Mouse (Mus musculus) MEL (cell line): Measurements from ENCODE around the gene Smurf2. TPM values are rescaled to one million over a fixed set of nuclear protein-coding genes. Genes with fewer than 3 reads are reported as not detected.

Source experiments
- DNase-seq: peaks from one replicate; pipeline ENCODE4 v3.0.0; 2011; ENCODE audit warnings: low read depth, low spot score
- H3K27ac ChIP-seq: 2 replicates; pipeline ENCODE4 v1.5.1; 2012; ENCODE audit warnings: low read depth, mild to moderate bottlenecking, control low read depth, low read length, moderate library complexity; ENCODE audit not compliant: control insufficient read depth
- H3K27me3 ChIP-seq, 2 experiments: fragments of 150-350 bp in 1 of 2; sonication (generic) in 1 of 2; 2 replicates each; pipeline ENCODE4 v1.6.1; 2012; ENCODE audit warnings: low read length in 2 of 2, mild to moderate bottlenecking in 2 of 2, improper control_type of control experiment in 1 of 2, moderate library complexity in 1 of 2; ENCODE audit not compliant: insufficient read depth in 2 of 2, control insufficient read depth in 1 of 2
- H3K36me3 ChIP-seq, 2 experiments: 2 replicates each; pipeline ENCODE4 v1.6.1; 2012 to 2014; ENCODE audit warnings: low read length in 2 of 2, improper control_type of control experiment in 1 of 2, inconsistent platforms in 1 of 2, mild to moderate bottlenecking in 1 of 2; ENCODE audit not compliant: insufficient read depth in 2 of 2, control insufficient read depth in 1 of 2
- H3K4me1 ChIP-seq, 2 experiments: fragments of 150-350 bp in 1 of 2; sonication (generic) in 1 of 2; 2 replicates each; pipeline ENCODE4 v1.6.1; 2012; ENCODE audit warnings: low read length in 2 of 2, improper control_type of control experiment in 1 of 2, mild to moderate bottlenecking in 1 of 2; ENCODE audit not compliant: insufficient read depth in 2 of 2, control insufficient read depth in 1 of 2
- H3K4me3 ChIP-seq, 2 experiments: fragments of 150-350 bp in 1 of 2; sonication (generic) in 1 of 2; 2 replicates each; pipeline ENCODE4 v1.5.1; 2012; ENCODE audit warnings: low read depth in 2 of 2, low read length in 2 of 2, mild to moderate bottlenecking in 2 of 2, moderate library complexity in 2 of 2, control low read depth in 1 of 2, improper control_type of control experiment in 1 of 2; ENCODE audit not compliant: control insufficient read depth in 1 of 2, insufficient read depth in 1 of 2
- H3K79me2 ChIP-seq: 2 replicates; pipeline ENCODE4 v1.6.1; 2012; ENCODE audit warnings: mild to moderate bottlenecking, low read length, moderate library complexity; ENCODE audit not compliant: control insufficient read depth, poor library complexity, insufficient read depth
- H3K9ac ChIP-seq: 2 replicates; pipeline ENCODE4 v1.6.1; 2012; ENCODE audit warnings: low read depth, mild to moderate bottlenecking, control low read depth, low read length, moderate library complexity; ENCODE audit not compliant: control insufficient read depth, poor library complexity, severe bottlenecking
- H3K9me3 ChIP-seq: fragments of 150-350 bp; sonication (generic); replicated peaks from 2 replicates; pipeline ENCODE4 v1.6.1; 2012; ENCODE audit warnings: mild to moderate bottlenecking, low read length, improper control_type of control experiment, moderate library complexity; ENCODE audit not compliant: insufficient read depth
- BHLHE40 ChIP-seq: IDR thresholded peaks from 2 replicates; pipeline ENCODE4 v1.6.1; 2012; ENCODE audit warnings: low read depth, mild to moderate bottlenecking, inconsistent platforms, low read length, improper control_type of control experiment, borderline replicate concordance
- CHD1 ChIP-seq: IDR thresholded peaks from 2 replicates; pipeline ENCODE4 v1.6.1; 2012; ENCODE audit warnings: low read depth, mild to moderate bottlenecking, inconsistent platforms, low read length, improper control_type of control experiment
- E2F4 ChIP-seq: IDR thresholded peaks from 2 replicates; pipeline ENCODE4 v1.6.1; 2011; ENCODE audit warnings: low read depth, low read length, improper control_type of control experiment, borderline replicate concordance
- EP300 ChIP-seq, 2 experiments: IDR thresholded peaks; 2 replicates each; pipeline ENCODE4 v1.6.1; 2011; ENCODE audit warnings: improper control_type of control experiment in 2 of 2, low read length in 2 of 2, low read depth in 1 of 2, mild to moderate bottlenecking in 1 of 2
- GATA1 ChIP-seq: IDR thresholded peaks from 2 replicates; pipeline ENCODE4 v1.6.1; 2011; ENCODE audit warnings: low read depth, low read length, improper control_type of control experiment
- JUND ChIP-seq: IDR thresholded peaks from 2 replicates; pipeline ENCODE4 v1.6.1; 2011; ENCODE audit warnings: low read depth, mild to moderate bottlenecking, improper control_type of control experiment, low read length
- MAX ChIP-seq: IDR thresholded peaks from 2 replicates; pipeline ENCODE4 v1.6.1; 2011; ENCODE audit warnings: low read length, improper control_type of control experiment
- MXI1 ChIP-seq: IDR thresholded peaks from 2 replicates; pipeline ENCODE4 v1.6.1; 2011; ENCODE audit warnings: mild to moderate bottlenecking, low read depth, low read length, improper control_type of control experiment
- MYB ChIP-seq: IDR thresholded peaks from 2 replicates; pipeline ENCODE4 v1.6.1; 2011; ENCODE audit warnings: mild to moderate bottlenecking, low read depth, low read length, improper control_type of control experiment
- MYC ChIP-seq: IDR thresholded peaks from 2 replicates; pipeline ENCODE4 v1.6.1; 2011; ENCODE audit warnings: low read depth, mild to moderate bottlenecking, low read length, improper control_type of control experiment, moderate library complexity
- POLR2A ChIP-seq, 2 experiments: IDR thresholded peaks; 2 replicates each; pipeline ENCODE4 v1.6.1; 2011 to 2012; ENCODE audit warnings: low read length in 2 of 2, mild to moderate bottlenecking in 2 of 2, control low read depth in 1 of 2, improper control_type of control experiment in 1 of 2, low read depth in 1 of 2, moderate library complexity in 1 of 2; ENCODE audit not compliant: control insufficient read depth in 1 of 2, insufficient read depth in 1 of 2, poor library complexity in 1 of 2
- RCOR1 ChIP-seq: IDR thresholded peaks from 2 replicates; pipeline ENCODE4 v1.6.1; 2012; ENCODE audit warnings: low read depth, mild to moderate bottlenecking, inconsistent platforms, low read length, improper control_type of control experiment
- TBP ChIP-seq: IDR thresholded peaks from 2 replicates; pipeline ENCODE4 v1.8.0; 2011; ENCODE audit warnings: low read depth, low read length, improper control_type of control experiment
- TCF12 ChIP-seq: IDR thresholded peaks from 2 replicates; pipeline ENCODE4 v1.6.1; 2014; ENCODE audit warnings: low read depth, mild to moderate bottlenecking, inconsistent platforms, low read length, improper control_type of control experiment, moderate library complexity
- UBTF ChIP-seq: IDR thresholded peaks from 2 replicates; pipeline ENCODE4 v1.6.1; 2012; ENCODE audit warnings: low read depth, mild to moderate bottlenecking, inconsistent platforms, low read length, improper control_type of control experiment, moderate library complexity, borderline replicate concordance; ENCODE audit not compliant: insufficient read depth
- USF1 ChIP-seq: IDR thresholded peaks from 2 replicates; pipeline ENCODE4 v1.6.1; 2014; ENCODE audit warnings: low read depth, mild to moderate bottlenecking, inconsistent platforms, low read length, improper control_type of control experiment, moderate library complexity
- USF2 ChIP-seq, 2 experiments: IDR thresholded peaks; 2 replicates each; pipeline ENCODE4 v1.6.1; 2011 to 2012; ENCODE audit warnings: improper control_type of control experiment in 2 of 2, low read length in 2 of 2, borderline replicate concordance in 1 of 2, inconsistent platforms in 1 of 2, low read depth in 1 of 2, mild to moderate bottlenecking in 1 of 2; ENCODE audit not compliant: insufficient read depth in 1 of 2
- ZNF384 ChIP-seq: IDR thresholded peaks from 2 replicates; pipeline ENCODE4 v1.6.1; 2012; ENCODE audit warnings: low read depth, mild to moderate bottlenecking, inconsistent platforms, low read length, improper control_type of control experiment
- polyA plus RNA-seq, 2 experiments: library from polyadenylated mRNA; stranded (reverse) in 1 of 2; unstranded in 1 of 2; fragments of >175 nt in 1 of 2; fragments of >200 nt in 1 of 2; gene quantifications; 2 replicates each; pipeline versions ENCODE4 v1.2.1 to v1.2.4; 2012; ENCODE audit warnings: low replicate concordance in 2 of 2, low read depth in 1 of 2; ENCODE audit not compliant: insufficient read length in 2 of 2, insufficient read depth in 1 of 2, missing spikeins in 1 of 2
- total RNA-seq: library from RNA; depleted of rRNA; stranded (reverse); fragments of 300-350 nt; gene quantifications from 2 replicates; pipeline ENCODE4 v1.2.3, GENCODE M21; 2012

Gene Smurf2
- total and polyA plus RNA-seq, 3 experiments: 15.5 to 67.0 (median 17.5) TPM

GRCm38 (mm10) chr11:106779388-106780088 lies 141.0 kb downstream of the Smurf2 start, which contains the start of gene Polg2 (continued):
- peak; percentile 27; the same call in 1 of the 2 replicates for TF ChIP-seq BHLHE40
- TF ChIP-seq MYB: no peak
- TF ChIP-seq POLR2A (IDR thresholded peaks at IDR 0.05; ENCODE audit: control insufficient read depth in 1 of 2, insufficient read depth in 1 of 2, low read depth in 1 of 2, low read length in 2 of 2, poor library complexity in 1 of 2): peak; percentile 97 to 98
- TF ChIP-seq JUND: no peak
- TF ChIP-seq ZNF384: peak; percentile 71; the same call in 1 of the 2 replicates
- TF ChIP-seq GATA1: no peak
- TF ChIP-seq USF2 (IDR thresholded peaks at IDR 0.05; ENCODE audit: borderline replicate concordance in 1 of 2, insufficient read depth in 1 of 2, low read depth in 1 of 2, low read length in 2 of 2): no peak
- TF ChIP-seq RCOR1: peak; percentile 54; the same call in 1 of the 2 replicates
- TF ChIP-seq UBTF: no peak
- peak; percentile 73 for TF ChIP-seq MXI1
- peak in 1 of 2 experiments; percentile 57; a peak in 2 of 4 replicates for TF ChIP-seq EP300 (IDR thresholded peaks at IDR 0.05; ENCODE audit: low read depth in 1 of 2, low read length in 2 of 2)

GRCm38 (mm10) chr11:106778589-106779387 lies 141.7 kb downstream of the Smurf2 start:
- no peaks in the 10 kb centered on the region for H3K9me3 ChIP-seq
- H3K9ac ChIP-seq: peak overlapping the region; percentile 92
- no peaks in the 10 kb centered on the region for H3K27me3 ChIP-seq
- peaks cover 34 to 35% of the 10 kb centered on the region in 2 experiments for H3K36me3 ChIP-seq
- 0 out of 2 replicates have a peak, but pooled peaks have one; percentile 91 for TF ChIP-seq UBTF
- TF ChIP-seq CHD1: 0 out of 2 replicates have a peak, but pooled peaks have one; percentile 57
- no peak for TF ChIP-seq E2F4
- no peak for TF ChIP-seq POLR2A (IDR thresholded peaks at IDR 0.05; ENCODE audit: control insufficient read depth in 1 of 2, insufficient read depth in 1 of 2, low read depth in 1 of 2, low read length in 2 of 2, poor library complexity in 1 of 2)
- TF ChIP-seq MYC: peak; percentile 72; the same call in 1 of the 2 replicates
- TF ChIP-seq TCF12: 0 out of 2 replicates have a peak, but pooled peaks have one; percentile 23
- TF ChIP-seq ZNF384: peak; percentile 88; the same call in 1 of the 2 replicates
- TF ChIP-seq USF1: peak; percentile 39; the same call in 1 of the 2 replicates
- TF ChIP-seq MAX: peak; percentile 32; the same call in 1 of the 2 replicates
- TF ChIP-seq TBP: no peak
- peak; percentile 73 for TF ChIP-seq MXI1
- peaks cover 25% of the 10 kb centered on the region for H3K79me2 ChIP-seq
- H3K27ac ChIP-seq: peak overlapping the region; percentile 82
- DNase-seq: no peak
- H3K4me3 ChIP-seq: peak overlapping the region; percentile 70 to 75
- H3K4me1 ChIP-seq: peaks cover 3 to 7% of the 10 kb centered on the region in 2 experiments; a peak in 3 of 4 replicates
